Mouse (Mus musculus): ENCODE measurements at regions not wholly inside any gene's neighbourhood (a gene's known extent, or its start where the extent isn't known, plus 50 kb on each side); places are given as distances from the start of the nearest gene placed in this dataset.

GRCm38 (mm10) chr10:91730062-91730461, 548.9 kb upstream of the Tmpo start:
- TF ChIP-seq CTCF (IDR thresholded peaks at IDR 0.05; ENCODE audit: insufficient read depth, low read length), result no peak
- no peak for TF ChIP-seq POLR2A (IDR thresholded peaks at IDR 0.05; ENCODE audit: borderline replicate concordance, extremely low read depth, low read depth, low read length)

Measured in lung, adult 2 months (tissue).